Mouse (Mus musculus) neural tube, embryonic 15.5 days (tissue): ENCODE measurements at regions not wholly inside any gene's neighbourhood (a gene's known extent, or its start where the extent isn't known, plus 50 kb on each side); places are given as distances from the start of the nearest gene placed in this dataset.

ENCODE experiments used
- ATAC-seq: fragments of 200-750 bp; cut with Nextera tagmentation; 2 replicates; pipeline ENCODE4 v1.8.0; 2017; ENCODE audit warnings: mild to moderate bottlenecking, moderate TSS enrichment, moderate library complexity; ENCODE audit not compliant: low FRiP score
- H3K27ac ChIP-seq: fragments of 300-500 bp; sonication (generic); replicated peaks from 2 replicates; pipeline ENCODE4 v1.5.1; 2015; ENCODE audit warnings: mild to moderate bottlenecking, inconsistent platforms
- H3K27me3 ChIP-seq: fragments of 300-500 bp; sonication (generic); replicated peaks from 2 replicates; pipeline ENCODE4 v1.6.1; 2015; ENCODE audit warnings: inconsistent platforms
- H3K36me3 ChIP-seq: fragments of 300-500 bp; sonication (generic); 2 replicates; pipeline ENCODE4 v1.6.1; 2015; ENCODE audit warnings: inconsistent platforms
- H3K4me1 ChIP-seq: fragments of 300-500 bp; sonication (generic); 2 replicates; pipeline ENCODE4 v1.6.1; 2015; ENCODE audit warnings: inconsistent platforms
- H3K4me2 ChIP-seq: fragments of 300-500 bp; sonication (generic); 2 replicates; pipeline ENCODE4 v1.6.1; 2015; ENCODE audit warnings: inconsistent platforms, mild to moderate bottlenecking, moderate library complexity
- H3K4me3 ChIP-seq: fragments of 300-500 bp; sonication (generic); replicated peaks from 2 replicates; pipeline ENCODE4 v1.5.1; 2015; ENCODE audit warnings: mild to moderate bottlenecking, inconsistent platforms
- H3K9ac ChIP-seq: fragments of 300-500 bp; sonication (generic); replicated peaks from 2 replicates; pipeline ENCODE4 v1.6.1; 2015; ENCODE audit warnings: mild to moderate bottlenecking, inconsistent platforms
- H3K9me3 ChIP-seq: fragments of 300-500 bp; sonication (generic); replicated peaks from 2 replicates; pipeline ENCODE4 v1.6.1; 2016; ENCODE audit warnings: inconsistent platforms
- WGBS: fragments of 180-500 bp; shearing (Covaris S2); methylation state at CpG from one replicate; pipeline ENCODE4 v1.1.7; 2015; ENCODE audit warnings: mixed read lengths; 5-methylcytosine and 5-hydroxymethylcytosine counted together

- H3K27me3 ChIP-seq = no peaks in the 10 kb centered on the region
- H3K4me1 ChIP-seq = peaks cover 66% of the 10 kb centered on the region
- H3K9me3 ChIP-seq = no peaks in the 10 kb centered on the region
- no peak overlapping the region for H3K27ac ChIP-seq
- H3K4me3 ChIP-seq = no peak overlapping the region
- ATAC-seq = no peak
- WGBS = 49% methylated on average over 4 of the region's 4 CpGs
- no peak overlapping the region for H3K4me2 ChIP-seq
- H3K36me3 ChIP-seq = no peaks in the 10 kb centered on the region
- H3K9ac ChIP-seq = no peak overlapping the region
These were observed 198.4 kb upstream of the Smim15 start for GRCm38 (mm10) chr13:107845838-107846237.

GRCm38 (mm10) chr13:107844085-107844484 lies 200.2 kb upstream of the Smim15 start:
- Histone ChIP-seq H3K27me3 (no peaks in the 10 kb centered on the region), H3K4me2 (no peak overlapping the region), H3K4me3 (no peak overlapping the region), H3K9ac (no peak overlapping the region), H3K36me3 (no peaks in the 10 kb centered on the region), H3K27ac (no peak overlapping the region), H3K9me3 (no peaks in the 10 kb centered on the region), H3K4me1 (peaks cover 59% of the 10 kb centered on the region)
- no peak for ATAC-seq
- 89% methylated on average over 4 of the region's 4 CpGs for WGBS

GRCm38 (mm10) chr13:107838126-107838715 lies 206.0 kb upstream of the Smim15 start:
- no peaks in the 10 kb centered on the region for H3K9me3 ChIP-seq
- H3K4me2 ChIP-seq = no peak overlapping the region
- H3K27me3 ChIP-seq = no peaks in the 10 kb centered on the region
- no peak overlapping the region for H3K9ac ChIP-seq
- H3K4me1 ChIP-seq = peaks cover 37% of the 10 kb centered on the region
- no peaks in the 10 kb centered on the region for H3K36me3 ChIP-seq
- H3K27ac ChIP-seq = no peak overlapping the region
- ATAC-seq = no peak
- 59% methylated on average over 9 of the region's 9 CpGs for WGBS
- H3K4me3 ChIP-seq = no peak overlapping the region

GRCm38 (mm10) chr13:107837206-107837952 lies 206.9 kb upstream of the Smim15 start:
- Histone ChIP-seq H3K4me3 (no peak overlapping the region), H3K36me3 (no peaks in the 10 kb centered on the region), H3K27ac (no peak overlapping the region), H3K4me1 (peaks cover 31% of the 10 kb centered on the region), H3K27me3 (no peaks in the 10 kb centered on the region), H3K9ac (no peak overlapping the region), H3K9me3 (no peaks in the 10 kb centered on the region), H3K4me2 (no peak overlapping the region)
- 36% methylated on average over 5 of the region's 5 CpGs for WGBS
- no peak for ATAC-seq

- Histone ChIP-seq H3K27ac (no peak overlapping the region), H3K27me3 (no peaks in the 10 kb centered on the region), H3K9me3 (no peaks in the 10 kb centered on the region), H3K36me3 (no peaks in the 10 kb centered on the region), H3K4me2 (no peak overlapping the region), H3K4me3 (no peak overlapping the region), H3K9ac (no peak overlapping the region), H3K4me1 (peaks cover 41% of the 10 kb centered on the region)
- 50% methylated on average over 9 of the region's 9 CpGs for WGBS
- no peak for ATAC-seq
These were observed 208.4 kb upstream of the Smim15 start for GRCm38 (mm10) chr13:107835756-107836385.

- 45% methylated on average over 5 of the region's 5 CpGs for WGBS
- H3K36me3 ChIP-seq = no peaks in the 10 kb centered on the region
- H3K4me2 ChIP-seq = no peak overlapping the region
- no peak overlapping the region for H3K4me3 ChIP-seq
- H3K27me3 ChIP-seq = no peaks in the 10 kb centered on the region
- no peaks in the 10 kb centered on the region for H3K9me3 ChIP-seq
- no peak overlapping the region for H3K27ac ChIP-seq
- peak; percentile 26; the same call in 1 of the 2 replicates for ATAC-seq
- peaks cover 37% of the 10 kb centered on the region for H3K4me1 ChIP-seq
- H3K9ac ChIP-seq = no peak overlapping the region
These were observed 212.2 kb upstream of the Smim15 start for GRCm38 (mm10) chr13:107831997-107832396.

- H3K4me1 ChIP-seq = peaks cover 41% of the 10 kb centered on the region
- H3K9me3 ChIP-seq = no peaks in the 10 kb centered on the region
- H3K27ac ChIP-seq = 0 out of 2 replicates have a peak overlapping the region, but pooled peaks have one; percentile 9
- H3K9ac ChIP-seq = no peak overlapping the region
- no peaks in the 10 kb centered on the region for H3K27me3 ChIP-seq
- peak overlapping the region; percentile 55 for H3K4me2 ChIP-seq
- no peaks in the 10 kb centered on the region for H3K36me3 ChIP-seq
- peak; percentile 96 for ATAC-seq
- H3K4me3 ChIP-seq = peak overlapping the region; percentile 25
- 2% methylated on average over 17 of the region's 17 CpGs for whole genome bisulfite sequencing
These were observed 213.0 kb upstream of the Smim15 start for GRCm38 (mm10) chr13:107831221-107831681.

GRCm38 (mm10) chr13:107830281-107830680 lies 214.0 kb upstream of the Smim15 start:
- Histone ChIP-seq H3K4me2 (0 out of 2 replicates have a peak overlapping the region, but pooled peaks have one; percentile 55), H3K4me3 (no peak overlapping the region), H3K36me3 (no peaks in the 10 kb centered on the region), H3K9me3 (no peaks in the 10 kb centered on the region), H3K27ac (no peak overlapping the region), H3K9ac (no peak overlapping the region), H3K27me3 (no peaks in the 10 kb centered on the region), H3K4me1 (peaks cover 37% of the 10 kb centered on the region)
- no peak for ATAC-seq
- 50% methylated on average over 2 of the region's 2 CpGs for WGBS

GRCm38 (mm10) chr13:107829861-107830260 lies 214.4 kb upstream of the Smim15 start:
- no peaks in the 10 kb centered on the region for H3K27me3 ChIP-seq
- no peak overlapping the region for H3K27ac ChIP-seq
- no peak for ATAC-seq
- H3K9me3 ChIP-seq = no peaks in the 10 kb centered on the region
- no peaks in the 10 kb centered on the region for H3K36me3 ChIP-seq
- 95% methylated on average over 4 of the region's 4 CpGs for WGBS
- no peak overlapping the region for H3K9ac ChIP-seq
- peaks cover 39% of the 10 kb centered on the region for H3K4me1 ChIP-seq
- H3K4me3 ChIP-seq = no peak overlapping the region
- H3K4me2 ChIP-seq = no peak overlapping the region

GRCm38 (mm10) chr13:107825636-107826035 lies 218.6 kb upstream of the Smim15 start:
- Histone ChIP-seq H3K9me3 (no peaks in the 10 kb centered on the region), H3K4me2 (no peak overlapping the region), H3K4me1 (peaks cover 35% of the 10 kb centered on the region), H3K9ac (no peak overlapping the region), H3K4me3 (no peak overlapping the region), H3K27me3 (no peaks in the 10 kb centered on the region), H3K27ac (no peak overlapping the region), H3K36me3 (no peaks in the 10 kb centered on the region)
- no peak for ATAC-seq
- WGBS = 88% methylated on average over 4 of the region's 4 CpGs

GRCm38 (mm10) chr13:107823342-107823741 lies 220.9 kb upstream of the Smim15 start:
- Histone ChIP-seq H3K27me3 (no peaks in the 10 kb centered on the region), H3K27ac (no peak overlapping the region), H3K4me3 (no peak overlapping the region), H3K4me1 (peaks cover 35% of the 10 kb centered on the region), H3K9ac (no peak overlapping the region), H3K36me3 (no peaks in the 10 kb centered on the region), H3K4me2 (no peak overlapping the region), H3K9me3 (no peaks in the 10 kb centered on the region)
- ATAC-seq = no peak
- WGBS = 39% methylated on average over 1 of the region's 1 CpGs

- H3K27me3 ChIP-seq = no peaks in the 10 kb centered on the region
- H3K9me3 ChIP-seq = no peaks in the 10 kb centered on the region
- no peak for ATAC-seq
- no peaks in the 10 kb centered on the region for H3K36me3 ChIP-seq
- H3K4me2 ChIP-seq = no peak overlapping the region
- WGBS = 58% methylated on average over 2 of the region's 2 CpGs
- no peak overlapping the region for H3K9ac ChIP-seq
- no peak overlapping the region for H3K27ac ChIP-seq
- H3K4me1 ChIP-seq = peaks cover 29% of the 10 kb centered on the region
- no peak overlapping the region for H3K4me3 ChIP-seq
These were observed 222.0 kb upstream of the Smim15 start for GRCm38 (mm10) chr13:107822198-107822597.
